Mouse (Mus musculus) heart, adult 2 months (tissue): ENCODE results near the gene 5330417H12Rik. TPM values are rescaled to one million over a fixed set of nuclear protein-coding genes. Genes with fewer than 3 reads are reported as not detected.

Experiments used
- DNase-seq, 2 experiments: peaks; one replicate each; pipeline ENCODE4 v3.0.0; 2021
- H3K27ac ChIP-seq: fragments of 200-600 bp; 2 replicates; pipeline ENCODE4 v1.8.1; 2022
- H3K27me3 ChIP-seq: fragments of 200-500 bp; 2 replicates; pipeline ENCODE4 v1.6.1; 2012; ENCODE audit warnings: mild to moderate bottlenecking, low read length, inconsistent platforms, mixed read lengths; ENCODE audit not compliant: control insufficient read depth, insufficient read depth
- H3K36me3 ChIP-seq: fragments of 200-500 bp; 2 replicates; pipeline ENCODE4 v1.6.1; 2012; ENCODE audit warnings: low read length, inconsistent platforms; ENCODE audit not compliant: control insufficient read depth, insufficient read depth
- H3K4me1 ChIP-seq: fragments of 200-500 bp; 2 replicates; pipeline ENCODE4 v1.6.1; 2011; ENCODE audit warnings: low read length; ENCODE audit not compliant: control insufficient read depth, insufficient read depth
- H3K4me3 ChIP-seq: fragments of 200-600 bp; 2 replicates; pipeline ENCODE4 v1.8.1; 2022
- H3K79me2 ChIP-seq: fragments of 200-500 bp; replicated peaks from 2 replicates; pipeline ENCODE4 v1.6.1; 2012; ENCODE audit warnings: mild to moderate bottlenecking, inconsistent platforms, low read length, moderate library complexity, mixed read lengths; ENCODE audit not compliant: control insufficient read depth, insufficient read depth
- H3K9ac ChIP-seq: fragments of 200-500 bp; 2 replicates; pipeline ENCODE4 v1.6.1; 2012; ENCODE audit warnings: low read depth, mild to moderate bottlenecking, control low read depth, inconsistent platforms, low read length, mixed read lengths
- CTCF ChIP-seq: fragments of 200-600 bp; IDR thresholded peaks from 2 replicates; pipeline ENCODE4 v1.8.1; 2022; ENCODE audit warnings: antibody characterized with exemption, mild to moderate bottlenecking, moderate library complexity
- EP300 ChIP-seq: fragments of 200-500 bp; IDR thresholded peaks from 2 replicates; pipeline ENCODE4 v1.6.1; 2011; ENCODE audit warnings: low read depth, low read length, control low read depth; ENCODE audit not compliant: insufficient read depth
- POLR2A ChIP-seq: fragments of 200-500 bp; IDR thresholded peaks from 2 replicates; pipeline ENCODE4 v1.6.1; 2011; ENCODE audit warnings: mild to moderate bottlenecking, low read depth, low read length, control low read depth; ENCODE audit not compliant: insufficient read depth
- WGBS: fragments of 180-500 bp; shearing (Covaris S2); methylation state at CpG from one replicate; pipeline ENCODE4 v1.1.7; 2018; 5-methylcytosine and 5-hydroxymethylcytosine counted together
- intact Hi-C: fragments of 180-260 bp; cut with DNase I; formaldehyde crosslinking; loops from one replicate; pipeline ENCODE4 v1.15.1; 2025
- polyA plus RNA-seq: library from polyadenylated mRNA; depleted of rRNA; stranded (reverse); fragments of >200 nt; gene quantifications from 2 replicates; pipeline ENCODE4 v1.2.3, GENCODE M21; 2012
- total RNA-seq, 2 experiments: library from RNA; stranded (reverse); gene quantifications; 2 replicates each; pipeline ENCODE4 v1.2.3; 2021

5330417H12Rik gene
- total and polyA plus RNA-seq, 3 experiments, result not detected

- no peaks in the 10 kb centered on the region for H3K27me3 ChIP-seq
- no peak for DNase-seq
- no peak overlapping the region for H3K27ac ChIP-seq
- intact Hi-C loops, result no loop called here
- whole genome bisulfite sequencing, result 67% methylated on average over 4 of the region's 4 CpGs
- H3K79me2 ChIP-seq, result no peaks in the 10 kb centered on the region; the same call in 1 of the 2 replicates
- H3K4me1 ChIP-seq, result no peaks in the 10 kb centered on the region; the same call in 1 of the 2 replicates
- H3K9ac ChIP-seq, result no peak overlapping the region
- TF ChIP-seq CTCF (no peak), POLR2A (no peak), EP300 (no peak)
- no peaks in the 10 kb centered on the region for H3K36me3 ChIP-seq
- H3K4me3 ChIP-seq, result no peak overlapping the region
Measured at GRCm38 (mm10) chr7:107602505-107602904, 22.5 kb downstream of the 5330417H12Rik start.

GRCm38 (mm10) chr7:107600651-107601050 is 24.3 kb downstream of the 5330417H12Rik start:
- H3K79me2 ChIP-seq, result no peaks in the 10 kb centered on the region
- TF ChIP-seq EP300 (no peak), CTCF (no peak), POLR2A (no peak)
- intact Hi-C loops, result no loop called here

GRCm38 (mm10) chr7:107597956-107598355 is 27.0 kb downstream of the 5330417H12Rik start:
- intact Hi-C loops, result loop anchor here (5.0 to 10.0 kb wide), 3 partner anchors 69 to 147 kb away; no protein-coding TSS in a partner anchor
- H3K9ac ChIP-seq, result no peak overlapping the region
- H3K4me1 ChIP-seq, result no peaks in the 10 kb centered on the region; the same call in 1 of the 2 replicates
- H3K79me2 ChIP-seq, result no peaks in the 10 kb centered on the region
- H3K27ac ChIP-seq, result no peak overlapping the region
- TF ChIP-seq CTCF (no peak), EP300 (no peak), POLR2A (no peak)
- 58% methylated on average over 3 of the region's 3 CpGs for WGBS
- no peak overlapping the region for H3K4me3 ChIP-seq
- H3K27me3 ChIP-seq, result no peaks in the 10 kb centered on the region
- H3K36me3 ChIP-seq, result peaks cover 2% of the 10 kb centered on the region; the same call in 1 of the 2 replicates
- no peak for DNase-seq

More at GRCm38 (mm10) chr7:107600651-107601050, 24.3 kb downstream of the 5330417H12Rik start:
- 35% methylated on average over 5 of the region's 5 CpGs for WGBS
- H3K4me1 ChIP-seq, result no peaks in the 10 kb centered on the region; the same call in 1 of the 2 replicates
- H3K4me3 ChIP-seq, result no peak overlapping the region
- H3K36me3 ChIP-seq, result no peaks in the 10 kb centered on the region
- DNase-seq, result no peak
- H3K27me3 ChIP-seq, result no peaks in the 10 kb centered on the region
- no peak overlapping the region for H3K27ac ChIP-seq
- no peak overlapping the region for H3K9ac ChIP-seq

GRCm38 (mm10) chr7:107596753-107597152 is 28.2 kb downstream of the 5330417H12Rik start:
- Histone ChIP-seq H3K27ac (no peak overlapping the region), H3K4me1 (no peaks in the 10 kb centered on the region; the same call in 1 of the 2 replicates), H3K4me3 (no peak overlapping the region), H3K36me3 (peaks cover 2% of the 10 kb centered on the region; the same call in 1 of the 2 replicates), H3K27me3 (no peaks in the 10 kb centered on the region), H3K79me2 (no peaks in the 10 kb centered on the region), H3K9ac (no peak overlapping the region)
- TF ChIP-seq CTCF, result no peak
- TF ChIP-seq EP300, result no peak
- no peak for TF ChIP-seq POLR2A
- DNase-seq, result no peak
- intact Hi-C loops, result loop anchor here (5.0 to 10.0 kb wide), 3 partner anchors 71 to 148 kb away; no protein-coding TSS in a partner anchor

GRCm38 (mm10) chr7:107595426-107595825 is 29.5 kb downstream of the 5330417H12Rik start:
- DNase-seq, result peak in 1 of 2 experiments; percentile 30
- no peaks in the 10 kb centered on the region for H3K4me1 ChIP-seq
- peak overlapping the region; percentile 25; the same call in 1 of the 2 replicates for H3K9ac ChIP-seq
- no peaks in the 10 kb centered on the region for H3K79me2 ChIP-seq
- peak overlapping the region; percentile 45 for H3K4me3 ChIP-seq
- WGBS, result 24% methylated on average over 13 of the region's 13 CpGs
- no peaks in the 10 kb centered on the region for H3K27me3 ChIP-seq
- peaks cover 2% of the 10 kb centered on the region; the same call in 1 of the 2 replicates for H3K36me3 ChIP-seq
- intact Hi-C loops, result loop anchor here (5.0 to 10.0 kb wide), 3 partner anchors 72 to 149 kb away; no protein-coding TSS in a partner anchor
- TF ChIP-seq POLR2A (no peak), EP300 (no peak), CTCF (no peak)
- peak overlapping the region; percentile 88 for H3K27ac ChIP-seq

GRCm38 (mm10) chr7:107594857-107595402 is 30.0 kb downstream of the 5330417H12Rik start, which contains the start of gene Ppfibp2:
Gene Ppfibp2, plus strand, starts transcription at chr7:107595207.
- Histone ChIP-seq H3K36me3 (peaks cover 2% of the 10 kb centered on the region; the same call in 1 of the 2 replicates), H3K9ac (peak within 1 kb of the TSS; percentile 65), H3K27ac (peak within 1 kb of the TSS; percentile 88), H3K27me3 (no peaks in the 10 kb centered on the region), H3K4me3 (peak within 1 kb of the TSS; percentile 45), H3K4me1 (no peaks in the 10 kb centered on the region), H3K79me2 (no peaks in the 10 kb centered on the region)
- intact Hi-C loops, result loop anchor here (5.0 to 10.0 kb wide), 3 partner anchors 72 to 150 kb away; no protein-coding TSS in a partner anchor
- peak; percentile 92 to 94 for DNase-seq
- 2% methylated on average over 23 of the region's 24 CpGs for WGBS
- TF ChIP-seq CTCF (no peak), POLR2A (peak; percentile 54; the same call in 1 of the 2 replicates), EP300 (0 out of 2 replicates have a peak, but pooled peaks have one; percentile 8)
